Mouse (Mus musculus) neutrophil, adult 59 days (primary cell): ENCODE results near the gene Hist2h2ab. TPM values are rescaled to one million over a fixed set of nuclear protein-coding genes. Genes with fewer than 3 reads are reported as not detected.

Source experiments
- total RNA-seq, 2 experiments: library from RNA; stranded (reverse); gene quantifications; 1 replicate in 1 of 2; 2 replicates in 1 of 2; pipeline ENCODE4 v1.2.4; 2023

Gene Hist2h2ab
- total RNA-seq: 10 to 100 TPM; 17.4 to 21.4 TPM

DNA sequence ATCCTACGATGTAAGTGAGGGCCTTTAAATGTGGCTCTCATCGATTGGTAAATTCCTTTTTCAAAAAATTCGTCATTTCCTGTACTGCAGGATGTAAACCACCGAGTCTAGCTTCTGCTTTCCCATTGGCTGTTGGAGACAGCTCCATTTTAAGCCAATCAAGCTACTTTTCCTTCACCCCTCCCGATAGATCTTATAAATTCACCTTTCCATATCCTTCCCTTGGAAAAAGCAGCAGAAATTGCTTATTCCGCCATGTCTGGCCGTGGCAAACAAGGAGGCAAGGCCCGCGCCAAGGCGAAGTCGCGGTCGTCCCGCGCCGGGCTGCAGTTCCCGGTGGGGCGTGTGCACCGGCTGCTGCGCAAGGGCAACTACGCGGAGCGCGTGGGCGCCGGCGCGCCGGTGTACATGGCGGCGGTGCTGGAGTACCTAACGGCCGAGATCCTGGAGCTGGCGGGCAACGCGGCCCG lies at the start of gene Hist2h2ab, which contains the start of gene Bola1:
Hist2h2ab (plus strand) TSS at position 205 of the 470 bp plus-strand sequence.
Bola1 (minus strand) TSS at position 49 of the 470 bp plus-strand sequence.

DNA sequence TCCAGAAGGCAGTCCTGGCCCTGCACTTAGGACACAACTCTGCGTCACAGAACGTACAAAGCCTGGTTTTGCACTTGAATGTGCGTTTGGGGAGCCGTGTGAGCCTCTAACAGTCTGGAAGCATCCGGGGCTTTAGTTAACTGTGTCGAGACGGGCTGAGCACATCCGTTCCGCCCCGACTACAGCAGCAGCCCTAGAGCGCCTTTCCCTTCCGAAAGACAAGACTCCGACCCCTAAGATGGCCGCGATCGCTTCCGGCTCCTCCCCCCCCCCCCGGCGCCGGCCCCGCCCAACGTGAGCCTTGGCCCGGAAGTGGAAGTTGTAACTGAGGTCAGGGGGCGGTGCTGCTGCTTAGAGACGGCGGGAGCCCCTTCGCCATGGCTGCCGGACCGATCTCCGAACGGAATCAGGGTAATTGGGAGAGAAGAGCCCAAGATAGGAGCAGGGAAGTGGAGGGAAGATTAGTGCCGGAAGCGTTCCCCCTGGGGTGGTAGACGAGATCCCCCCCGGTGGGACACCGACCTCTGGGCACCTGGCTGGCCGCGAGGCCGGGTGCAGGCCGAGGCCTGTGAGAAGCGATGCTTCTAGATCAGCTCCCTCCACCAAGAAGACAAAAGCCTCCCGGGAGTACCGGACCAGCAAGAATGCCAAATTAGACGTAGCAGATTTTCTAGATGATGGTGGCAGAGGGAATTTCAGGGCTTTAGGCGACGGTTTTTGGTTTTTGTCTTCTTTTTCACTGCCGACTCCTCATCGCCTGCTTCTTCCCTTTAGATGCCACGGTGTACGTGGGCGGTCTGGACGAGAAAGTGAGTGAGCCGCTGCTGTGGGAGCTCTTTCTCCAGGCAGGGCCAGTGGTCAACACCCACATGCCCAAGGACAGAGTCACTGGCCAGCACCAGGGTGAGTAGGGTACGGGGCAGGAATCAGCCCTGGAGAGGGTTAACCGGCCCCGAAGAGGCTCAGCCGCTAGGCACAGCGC lies 47.2 kb upstream of the Hist2h2ab start, which contains the start of gene Sf3b4:
Sf3b4 (plus strand) TSS at position 136 of the 982 bp plus-strand sequence.

DNA sequence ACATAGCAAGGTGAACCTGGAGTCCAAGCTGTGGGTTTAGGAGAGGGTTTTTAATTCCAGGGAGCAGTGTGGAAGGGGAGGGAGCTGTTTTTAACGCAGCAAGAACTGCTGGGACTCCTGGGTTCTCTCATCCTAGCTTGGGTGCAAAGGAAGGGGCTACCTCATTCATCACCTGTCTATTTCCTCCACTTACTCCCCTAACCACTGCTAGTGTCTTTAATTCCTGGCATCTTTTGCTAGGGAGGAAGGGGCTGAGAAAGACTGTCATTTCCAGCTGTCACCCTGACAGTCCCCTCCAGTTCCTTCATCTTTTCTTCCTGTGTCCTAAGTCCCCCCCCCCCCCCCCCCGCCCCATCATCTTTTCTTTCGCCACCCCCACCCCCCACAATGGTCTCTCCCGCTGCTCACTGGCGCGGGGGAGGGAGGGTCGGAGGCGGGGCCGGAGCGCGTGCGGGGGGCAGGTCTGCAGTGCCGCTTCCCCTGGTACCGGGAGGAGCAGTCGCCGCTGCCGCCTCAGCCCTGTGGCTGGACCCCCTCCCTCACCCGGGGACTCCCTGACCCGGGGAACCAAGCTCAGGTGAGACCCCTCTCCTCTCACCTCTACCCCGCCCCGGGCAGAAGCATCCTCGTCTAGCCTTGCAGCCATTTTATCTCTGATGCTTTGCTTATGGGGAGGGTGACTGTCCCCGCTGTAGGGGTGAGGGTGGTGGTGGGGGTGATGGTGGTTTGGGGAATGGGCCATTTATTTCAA lies 38.8 kb upstream of the Hist2h2ab start, which contains the start of gene Sv2a:
Sv2a (plus strand) TSS at position 425 of the 751 bp plus-strand sequence.

DNA sequence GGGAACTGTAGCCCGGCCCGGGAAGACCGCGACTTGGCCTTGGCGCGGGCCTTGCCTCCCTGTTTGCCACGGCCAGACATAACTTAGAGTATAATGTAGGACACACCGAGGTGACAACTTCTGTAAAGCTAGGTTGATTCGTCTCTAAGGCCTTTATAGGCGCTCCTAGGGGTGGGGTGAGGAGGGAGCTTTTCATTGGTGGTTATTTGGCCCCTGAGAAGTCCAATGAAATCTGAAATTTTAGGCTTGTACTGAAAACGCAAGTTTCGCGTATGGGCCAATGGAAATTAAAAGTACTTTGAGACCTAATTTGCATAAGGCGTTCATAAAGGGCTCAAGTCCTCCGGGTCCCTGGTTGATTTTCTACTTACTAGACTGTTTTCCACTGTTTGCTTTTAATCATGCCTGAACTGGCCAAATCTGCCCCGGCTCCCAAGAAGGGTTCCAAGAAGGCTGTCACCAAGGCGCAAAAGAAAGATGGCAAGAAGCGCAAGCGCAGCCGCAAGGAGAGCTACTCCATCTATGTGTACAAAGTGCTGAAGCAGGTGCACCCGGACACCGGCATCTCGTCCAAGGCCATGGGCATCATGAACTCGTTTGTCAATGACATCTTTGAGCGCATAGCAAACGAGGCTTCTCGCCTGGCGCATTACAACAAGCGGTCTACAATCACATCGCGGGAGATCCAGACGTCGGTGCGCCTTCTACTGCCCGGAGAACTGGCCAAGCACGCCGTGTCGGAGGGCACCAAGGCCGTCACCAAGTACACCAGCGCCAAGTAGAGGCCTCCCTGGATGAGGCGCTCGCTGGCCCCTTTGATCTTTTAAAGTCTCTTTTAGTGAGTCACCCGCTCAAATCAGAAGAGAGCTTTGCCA lies 1.3 kb downstream of the Hist2h2ab start, which contains the start of the genes Hist2h2ac and Hist2h2be:
Hist2h2ac (minus strand) TSS at position 116 of the 875 bp plus-strand sequence.
Hist2h2be (plus strand) TSS at position 355 of the 875 bp plus-strand sequence.

DNA sequence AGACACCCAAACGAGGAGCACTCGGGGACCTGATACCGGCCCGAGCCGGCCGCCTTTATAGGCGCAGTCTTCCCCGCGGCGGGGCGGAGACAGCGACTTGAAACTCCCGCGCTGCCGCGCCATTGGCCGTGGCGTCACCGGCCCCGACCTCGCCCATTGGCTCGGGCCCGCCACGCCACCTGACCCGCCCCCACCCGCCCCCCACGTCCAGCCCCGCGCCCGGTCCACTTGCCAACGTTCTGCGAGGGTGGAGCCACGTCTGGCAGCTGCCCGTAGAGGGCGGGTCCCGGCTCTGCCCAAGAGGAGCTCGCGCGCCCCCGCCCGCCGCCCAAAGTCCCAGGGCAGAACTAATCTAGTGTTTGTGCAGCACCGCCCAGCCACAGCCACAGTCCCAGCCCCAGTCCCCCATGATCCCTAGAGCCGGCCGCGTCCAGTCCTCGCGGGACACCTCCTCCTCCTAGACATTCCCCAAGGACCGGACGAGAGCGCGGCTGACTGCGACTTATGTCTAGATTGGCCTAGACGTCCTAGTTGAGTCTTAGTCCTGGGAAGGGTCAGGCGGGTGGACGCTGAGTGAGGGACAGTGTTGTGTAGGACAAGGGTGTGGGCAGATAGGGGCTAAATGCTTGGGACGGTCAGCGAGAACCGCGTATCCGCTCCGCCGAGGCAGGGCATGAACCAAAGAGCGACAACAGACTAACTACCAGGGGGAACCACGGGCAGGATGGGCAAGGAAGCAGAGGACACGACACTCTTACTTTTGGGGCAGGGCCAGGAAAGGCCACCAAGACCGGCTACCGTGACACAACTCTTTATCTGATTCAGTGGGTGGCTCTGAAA lies 19.5 kb downstream of the Hist2h2ab start, which contains the start of gene Hist2h3c2:
Hist2h3c2 (minus strand) TSS at position 174 of the 840 bp plus-strand sequence.

DNA sequence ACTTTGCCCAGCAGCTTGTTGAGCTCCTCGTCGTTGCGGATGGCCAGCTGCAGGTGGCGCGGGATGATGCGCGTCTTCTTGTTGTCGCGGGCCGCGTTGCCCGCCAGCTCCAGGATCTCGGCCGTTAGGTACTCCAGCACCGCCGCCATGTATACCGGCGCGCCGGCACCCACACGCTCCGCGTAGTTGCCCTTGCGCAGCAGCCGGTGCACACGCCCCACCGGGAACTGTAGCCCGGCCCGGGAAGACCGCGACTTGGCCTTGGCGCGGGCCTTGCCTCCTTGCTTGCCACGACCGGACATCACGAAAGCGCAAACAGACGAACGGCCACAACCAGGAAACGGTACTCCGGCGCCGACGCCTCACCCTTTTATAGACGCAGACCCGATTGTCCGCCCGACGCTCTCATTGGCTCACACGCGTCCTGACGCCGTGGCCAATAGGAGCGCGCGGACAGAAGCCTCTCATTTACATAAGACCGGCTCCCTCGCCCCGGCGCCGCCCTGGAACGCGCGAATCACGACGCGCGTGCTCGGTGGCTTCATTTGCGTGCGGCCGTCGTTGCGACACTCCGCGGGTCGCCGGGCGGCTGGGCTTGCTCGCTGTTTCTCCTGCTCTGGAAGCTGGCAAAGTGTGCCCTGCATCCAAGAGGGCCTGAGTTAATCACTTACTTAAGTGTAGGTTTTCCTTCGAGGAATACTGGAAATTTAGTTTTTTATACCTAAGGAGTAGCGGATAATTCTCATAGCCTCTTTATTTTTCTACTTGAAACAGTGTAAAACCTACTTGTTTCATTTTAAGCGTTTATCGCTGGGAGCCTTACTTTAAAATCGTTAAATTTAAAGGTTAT lies 20.5 kb downstream of the Hist2h2ab start, which contains the start of gene Hist2h2aa2:
Hist2h2aa2 (minus strand) TSS at position 328 of the 850 bp plus-strand sequence.

DNA sequence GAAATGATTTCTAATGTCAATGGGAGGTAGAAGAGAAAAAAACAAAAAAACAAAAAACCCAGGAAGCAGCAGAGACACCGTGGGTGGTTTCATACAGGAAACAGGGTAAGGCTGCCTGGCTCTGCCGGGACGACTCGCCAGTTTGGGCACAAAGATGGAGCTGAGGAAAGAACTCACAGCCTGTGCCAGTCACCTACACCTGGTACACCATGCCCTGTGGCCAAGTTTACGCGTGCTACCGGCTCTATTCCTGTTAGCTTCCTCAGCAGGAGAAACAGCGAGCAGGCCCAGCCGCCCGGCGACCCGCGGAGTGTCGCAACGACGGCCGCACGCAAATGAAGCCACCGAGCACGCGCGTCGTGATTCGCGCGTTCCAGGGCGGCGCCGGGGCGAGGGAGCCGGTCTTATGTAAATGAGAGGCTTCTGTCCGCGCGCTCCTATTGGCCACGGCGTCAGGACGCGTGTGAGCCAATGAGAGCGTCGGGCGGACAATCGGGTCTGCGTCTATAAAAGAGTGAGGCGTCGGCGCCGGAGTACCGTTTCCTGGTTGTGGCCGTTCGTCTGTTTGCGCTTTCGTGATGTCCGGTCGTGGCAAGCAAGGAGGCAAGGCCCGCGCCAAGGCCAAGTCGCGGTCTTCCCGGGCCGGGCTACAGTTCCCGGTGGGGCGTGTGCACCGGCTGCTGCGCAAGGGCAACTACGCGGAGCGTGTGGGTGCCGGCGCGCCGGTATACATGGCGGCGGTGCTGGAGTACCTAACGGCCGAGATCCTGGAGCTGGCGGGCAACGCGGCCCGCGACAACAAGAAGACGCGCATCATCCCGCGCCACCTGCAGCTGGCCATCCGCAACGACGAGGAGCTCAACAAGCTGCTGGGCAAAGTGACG lies 25.6 kb downstream of the Hist2h2ab start, which contains the start of gene Hist2h2aa1:
Hist2h2aa1 (plus strand) TSS at position 495 of the 884 bp plus-strand sequence.

DNA sequence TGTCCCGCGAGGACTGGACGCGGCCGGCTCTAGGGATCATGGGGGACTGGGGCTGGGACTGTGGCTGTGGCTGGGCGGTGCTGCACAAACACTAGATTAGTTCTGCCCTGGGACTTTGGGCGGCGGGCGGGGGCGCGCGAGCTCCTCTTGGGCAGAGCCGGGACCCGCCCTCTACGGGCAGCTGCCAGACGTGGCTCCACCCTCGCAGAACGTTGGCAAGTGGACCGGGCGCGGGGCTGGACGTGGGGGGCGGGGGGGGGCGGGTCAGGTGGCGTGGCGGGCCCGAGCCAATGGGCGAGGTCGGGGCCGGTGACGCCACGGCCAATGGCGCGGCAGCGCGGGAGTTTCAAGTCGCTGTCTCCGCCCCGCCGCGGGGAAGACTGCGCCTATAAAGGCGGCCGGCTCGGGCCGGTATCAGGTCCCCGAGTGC lies 26.8 kb downstream of the Hist2h2ab start, which contains the start of gene Hist2h3c1:
Hist2h3c1 (plus strand) TSS at position 259 of the 430 bp plus-strand sequence.

DNA sequence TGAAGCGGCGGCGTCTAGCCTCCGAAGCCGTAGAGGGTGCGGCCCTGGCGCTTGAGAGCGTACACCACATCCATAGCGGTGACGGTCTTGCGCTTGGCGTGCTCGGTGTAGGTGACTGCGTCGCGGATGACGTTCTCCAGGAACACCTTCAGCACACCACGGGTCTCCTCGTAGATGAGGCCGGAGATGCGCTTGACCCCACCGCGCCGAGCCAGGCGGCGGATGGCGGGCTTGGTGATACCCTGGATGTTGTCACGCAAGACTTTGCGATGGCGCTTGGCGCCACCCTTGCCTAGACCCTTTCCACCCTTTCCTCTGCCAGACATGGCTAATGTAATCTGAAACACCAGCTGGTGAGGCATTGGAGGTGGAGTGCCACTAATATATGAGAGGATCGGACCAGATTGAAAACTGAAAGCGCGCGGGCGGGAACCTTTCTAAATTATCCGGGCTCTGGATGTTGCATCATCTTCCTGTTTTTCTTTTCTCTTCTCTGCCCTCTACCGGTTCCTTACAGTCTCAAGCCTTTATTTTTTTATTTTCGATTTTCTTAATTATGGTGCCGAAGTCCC lies 43.4 kb downstream of the Hist2h2ab start, which contains the start of gene Hist2h4:
Hist2h4 (minus strand) TSS at position 333 of the 572 bp plus-strand sequence.

DNA sequence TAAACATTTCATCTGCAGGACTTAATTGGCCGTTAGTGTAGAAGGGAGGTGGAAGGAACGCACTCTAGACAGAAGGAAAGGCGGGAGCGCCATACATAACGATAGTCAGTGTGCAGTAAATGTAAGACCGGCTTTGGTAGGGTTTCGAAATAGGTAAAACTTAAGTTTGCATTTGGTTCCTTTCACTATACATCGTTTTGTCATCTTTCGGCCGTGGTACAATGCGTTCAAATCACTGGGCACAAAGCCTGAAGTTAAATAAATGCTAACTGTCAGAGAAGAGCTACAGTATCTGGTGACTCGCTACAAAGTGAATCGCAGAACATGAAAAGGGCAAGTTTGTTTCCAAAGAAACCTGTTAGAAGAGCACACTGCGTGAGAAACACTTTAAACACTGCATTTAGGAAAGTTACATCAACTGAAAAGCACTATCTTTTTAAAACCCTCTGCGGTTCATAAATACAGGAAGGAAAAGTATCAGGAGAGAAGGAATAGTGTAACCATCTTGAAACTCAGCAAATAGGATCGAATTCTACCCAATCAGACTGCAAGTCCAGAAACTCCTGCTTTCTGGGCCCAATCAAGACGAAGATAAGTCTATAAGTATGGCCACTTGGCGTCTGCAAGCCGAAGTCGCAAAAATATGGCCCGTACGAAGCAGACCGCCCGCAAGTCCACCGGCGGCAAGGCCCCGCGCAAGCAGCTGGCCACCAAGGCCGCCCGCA lies 48.5 kb downstream of the Hist2h2ab start, which contains the start of gene Hist2h3b:
Hist2h3b (plus strand) TSS at position 604 of the 725 bp plus-strand sequence.

Other genes with a start within 250 kb of the Hist2h2ab start
- 10 to 100 TPM; 39.9 to 68.8 TPM for gene Plekho1, start 223.9 kb upstream of the Hist2h2ab start, total RNA-seq
- gene Vps45, start 161.4 kb upstream of the Hist2h2ab start, total RNA-seq: 10 to 100 TPM; 16.1 to 22.9 TPM
- 10 to 100 TPM; 14.0 to 20.9 TPM for gene Otud7b, start 115.3 kb upstream of the Hist2h2ab start, total RNA-seq
- under 1 TPM in 1 of 2 experiments, not detected in 1; 0.49 TPM for gene Mtmr11, start 57.9 kb upstream of the Hist2h2ab start, total RNA-seq
- gene Sf3b4, start 47.5 kb upstream of the Hist2h2ab start, total RNA-seq: 10 to 100 TPM; 45.7 to 50.8 TPM
- under 1 TPM; 0.07 to 0.64 TPM for gene Sv2a, start 38.7 kb upstream of the Hist2h2ab start, total RNA-seq
- 1 to 10 TPM; 5.7 to 5.8 TPM for gene Bola1, start 156 bp upstream of the Hist2h2ab start, total RNA-seq
- gene Hist2h2ac, start 1.0 kb downstream of the Hist2h2ab start, total RNA-seq: 100 to 1,000 TPM; 338 to 339 TPM
- gene Hist2h2be, start 1.3 kb downstream of the Hist2h2ab start, total RNA-seq: 1 to 10 TPM; 2.6 to 3.5 TPM
- gene Hist2h3c2, start 19.3 kb downstream of the Hist2h2ab start, total RNA-seq: 100 to 1,000 TPM; 451 to 486 TPM
- gene Hist2h2aa2, start 20.4 kb downstream of the Hist2h2ab start, total RNA-seq: 1,000 to 10,000 TPM; 2,817 to 3,247 TPM
- 10 to 100 TPM in 1 of 2 experiments, 1 to 10 TPM in 1; 10.0 to 41.5 TPM for gene Hist2h2aa1, start 25.6 kb downstream of the Hist2h2ab start, total RNA-seq
- gene Hist2h3c1, start 26.8 kb downstream of the Hist2h2ab start, total RNA-seq: not detected
- gene Hist2h4, start 43.4 kb downstream of the Hist2h2ab start, total RNA-seq: 100 to 1,000 TPM; 249 to 250 TPM
- gene Hist2h3b, start 48.8 kb downstream of the Hist2h2ab start, total RNA-seq: 1,000 to 10,000 TPM; 2,116 to 2,242 TPM
- gene Hist2h2bb, start 49.9 kb downstream of the Hist2h2ab start, total RNA-seq: 1,000 to 10,000 TPM; 1,687 to 1,847 TPM
- 1 to 10 TPM; 1.9 to 3.0 TPM for gene Fcgr1, start 74.1 kb downstream of the Hist2h2ab start, total RNA-seq
- gene BC107364, start 232.4 kb downstream of the Hist2h2ab start, total RNA-seq: not detected